Mouse (Mus musculus): ENCODE measurements around the gene Dock9. TPM values are rescaled to one million over a fixed set of nuclear protein-coding genes. Genes with fewer than 3 reads are reported as not detected.

The Dock9 gene
- polyA plus RNA-seq, 1 experiment from 2014 or later: 5.5 TPM

- Histone ChIP-seq H3K4me1 (no peaks in the 10 kb centered on the region), H3K9me3 (no peaks in the 10 kb centered on the region), H3K27me3 (no peaks in the 10 kb centered on the region), H3K9ac (no peak overlapping the region), H3K4me2 (no peak overlapping the region), H3K4me3 (no peak overlapping the region), H3K27ac (no peak overlapping the region), H3K36me3 (no peaks in the 10 kb centered on the region)
- ATAC-seq (ENCODE audit: insufficient number of reproducible peaks, insufficient read depth, low FRiP score, low TSS enrichment, low read depth): no peak
- whole genome bisulfite sequencing: 51% methylated on average over 8 of the region's 8 CpGs
Observed at GRCm38 (mm10) chr14:121822506-121822905, 24.9 kb upstream of the Dock9 start.

GRCm38 (mm10) chr14:121806791-121807190 lies 9.2 kb upstream of the Dock9 start:
- 77% methylated on average over 4 of the region's 4 CpGs for WGBS
- Histone ChIP-seq H3K36me3 (no peaks in the 10 kb centered on the region), H3K9ac (no peak overlapping the region), H3K27me3 (no peaks in the 10 kb centered on the region), H3K4me1 (no peaks in the 10 kb centered on the region), H3K4me3 (no peak overlapping the region), H3K9me3 (peaks cover 4% of the 10 kb centered on the region; the same call in 1 of the 2 replicates), H3K4me2 (no peak overlapping the region), H3K27ac (no peak overlapping the region)
- ATAC-seq (ENCODE audit: insufficient number of reproducible peaks, insufficient read depth, low FRiP score, low TSS enrichment, low read depth): no peak

- 72% methylated on average over 3 of the region's 3 CpGs for WGBS
- no peak overlapping the region for H3K9ac ChIP-seq
Observed at GRCm38 (mm10) chr14:121806316-121806715, 8.7 kb upstream of the Dock9 start.

GRCm38 (mm10) chr14:121804461-121804860 lies 6.8 kb upstream of the Dock9 start:
- Histone ChIP-seq H3K9ac (no peak overlapping the region), H3K36me3 (no peaks in the 10 kb centered on the region), H3K9me3 (no peaks in the 10 kb centered on the region), H3K27ac (no peak overlapping the region), H3K4me1 (no peaks in the 10 kb centered on the region), H3K4me2 (no peak overlapping the region), H3K4me3 (no peak overlapping the region), H3K27me3 (no peaks in the 10 kb centered on the region)
- no peak for ATAC-seq (ENCODE audit: insufficient number of reproducible peaks, insufficient read depth, low FRiP score, low TSS enrichment, low read depth)
- 81% methylated on average over 4 of the region's 4 CpGs for WGBS

More at GRCm38 (mm10) chr14:121806316-121806715, 8.7 kb upstream of the Dock9 start:
- no peaks in the 10 kb centered on the region for H3K4me1 ChIP-seq
- no peak for ATAC-seq (ENCODE audit: insufficient number of reproducible peaks, insufficient read depth, low FRiP score, low TSS enrichment, low read depth)
- H3K4me2 ChIP-seq: no peak overlapping the region
- peaks cover 4% of the 10 kb centered on the region; the same call in 1 of the 2 replicates for H3K9me3 ChIP-seq
- H3K4me3 ChIP-seq: no peak overlapping the region
- no peak overlapping the region for H3K27ac ChIP-seq
- no peaks in the 10 kb centered on the region for H3K36me3 ChIP-seq
- H3K27me3 ChIP-seq: no peaks in the 10 kb centered on the region

- WGBS: 6% methylated on average over 2 of the region's 2 CpGs
- Histone ChIP-seq H3K9ac (no peak overlapping the region), H3K36me3 (no peaks in the 10 kb centered on the region), H3K4me1 (peaks cover 9% of the 10 kb centered on the region), H3K4me2 (no peak overlapping the region), H3K4me3 (no peak overlapping the region), H3K27me3 (peaks cover 15% of the 10 kb centered on the region), H3K9me3 (no peaks in the 10 kb centered on the region), H3K27ac (no peak overlapping the region)
- no peak for ATAC-seq (ENCODE audit: insufficient number of reproducible peaks, insufficient read depth, low FRiP score, low TSS enrichment, low read depth)
Observed at GRCm38 (mm10) chr14:121800962-121801361, 3.3 kb upstream of the Dock9 start.

GRCm38 (mm10) chr14:121799112-121799511 lies 1.5 kb upstream of the Dock9 start:
- no peak overlapping the region for H3K4me2 ChIP-seq
- H3K4me3 ChIP-seq: no peak overlapping the region
- H3K27ac ChIP-seq: no peak overlapping the region
- no peaks in the 10 kb centered on the region for H3K9me3 ChIP-seq
- peaks cover 23% of the 10 kb centered on the region for H3K27me3 ChIP-seq
- no peaks in the 10 kb centered on the region for H3K36me3 ChIP-seq
- H3K9ac ChIP-seq: no peak overlapping the region
- peaks cover 9% of the 10 kb centered on the region for H3K4me1 ChIP-seq
- no peak for ATAC-seq (ENCODE audit: insufficient number of reproducible peaks, insufficient read depth, low FRiP score, low TSS enrichment, low read depth)
- 78% methylated on average over 7 of the region's 7 CpGs for WGBS

- H3K9ac ChIP-seq: peak overlapping the region; percentile 77
- WGBS: under 1% methylated on average over 22 of the region's 22 CpGs
- H3K27me3 ChIP-seq: peaks cover 23% of the 10 kb centered on the region
- no peaks in the 10 kb centered on the region for H3K36me3 ChIP-seq
- peak overlapping the region; percentile 74 for H3K4me3 ChIP-seq
- peak overlapping the region; percentile 96 for H3K4me2 ChIP-seq
- peaks cover 9% of the 10 kb centered on the region for H3K4me1 ChIP-seq
- peak; percentile 86 for ATAC-seq (ENCODE audit: insufficient number of reproducible peaks, insufficient read depth, low FRiP score, low TSS enrichment, low read depth)
- peak overlapping the region; percentile 84 for H3K27ac ChIP-seq
- H3K9me3 ChIP-seq: no peaks in the 10 kb centered on the region
Observed at GRCm38 (mm10) chr14:121798411-121798799, 768 bp upstream of the Dock9 start.

GRCm38 (mm10) chr14:121796571-121797456 lies 823 bp downstream of the Dock9 start:
- 10% methylated on average over 28 of the region's 28 CpGs for WGBS
- Histone ChIP-seq H3K9me3 (no peaks in the 10 kb centered on the region), H3K27ac (no peak overlapping the region), H3K27me3 (peaks cover 23% of the 10 kb centered on the region), H3K36me3 (no peaks in the 10 kb centered on the region), H3K4me2 (peak overlapping the region; percentile 96), H3K4me1 (peaks cover 9% of the 10 kb centered on the region), H3K4me3 (peak overlapping the region; percentile 74), H3K9ac (peak overlapping the region; percentile 77)
- ATAC-seq (ENCODE audit: insufficient number of reproducible peaks, insufficient read depth, low FRiP score, low TSS enrichment, low read depth): no peak

GRCm38 (mm10) chr14:121795536-121795935 lies 2.1 kb downstream of the Dock9 start:
- no peaks in the 10 kb centered on the region for H3K9me3 ChIP-seq
- H3K27me3 ChIP-seq: peaks cover 23% of the 10 kb centered on the region
- H3K4me3 ChIP-seq: no peak overlapping the region
- no peak overlapping the region for H3K27ac ChIP-seq
- peaks cover 9% of the 10 kb centered on the region for H3K4me1 ChIP-seq
- 82% methylated on average over 7 of the region's 7 CpGs for WGBS
- H3K36me3 ChIP-seq: no peaks in the 10 kb centered on the region
- H3K4me2 ChIP-seq: no peak overlapping the region
- no peak overlapping the region for H3K9ac ChIP-seq
- ATAC-seq (ENCODE audit: insufficient number of reproducible peaks, insufficient read depth, low FRiP score, low TSS enrichment, low read depth): no peak

GRCm38 (mm10) chr14:121793639-121794038 lies 4.0 kb downstream of the Dock9 start:
- Histone ChIP-seq H3K4me2 (no peak overlapping the region), H3K4me3 (no peak overlapping the region), H3K9ac (no peak overlapping the region), H3K4me1 (peaks cover 9% of the 10 kb centered on the region), H3K9me3 (no peaks in the 10 kb centered on the region), H3K36me3 (no peaks in the 10 kb centered on the region), H3K27me3 (peaks cover 23% of the 10 kb centered on the region), H3K27ac (no peak overlapping the region)
- 56% methylated on average over 5 of the region's 5 CpGs for WGBS
- no peak for ATAC-seq (ENCODE audit: insufficient number of reproducible peaks, insufficient read depth, low FRiP score, low TSS enrichment, low read depth)

- Histone ChIP-seq H3K4me2 (no peak overlapping the region), H3K9me3 (no peaks in the 10 kb centered on the region), H3K36me3 (no peaks in the 10 kb centered on the region), H3K9ac (no peak overlapping the region), H3K27ac (no peak overlapping the region), H3K4me1 (peaks cover 7% of the 10 kb centered on the region), H3K4me3 (no peak overlapping the region), H3K27me3 (peaks cover 16% of the 10 kb centered on the region)
- 79% methylated on average over 2 of the region's 2 CpGs for WGBS
- ATAC-seq (ENCODE audit: insufficient number of reproducible peaks, insufficient read depth, low FRiP score, low TSS enrichment, low read depth): no peak
Observed at GRCm38 (mm10) chr14:121791935-121792334, 5.7 kb downstream of the Dock9 start.

- Histone ChIP-seq H3K9ac (no peak overlapping the region), H3K4me1 (no peaks in the 10 kb centered on the region), H3K27ac (no peak overlapping the region), H3K9me3 (no peaks in the 10 kb centered on the region), H3K36me3 (no peaks in the 10 kb centered on the region), H3K4me3 (no peak overlapping the region), H3K4me2 (no peak overlapping the region), H3K27me3 (peaks cover 9% of the 10 kb centered on the region)
- no peak for ATAC-seq (ENCODE audit: insufficient number of reproducible peaks, insufficient read depth, low FRiP score, low TSS enrichment, low read depth)
- 82% methylated on average over 7 of the region's 7 CpGs for WGBS
Observed at GRCm38 (mm10) chr14:121791112-121791511, 6.5 kb downstream of the Dock9 start.
